Mouse (Mus musculus) megakaryocyte, embryonic 14.5 days (primary cell): ENCODE data around the gene Hrct1.

Experiments
- FLI1 ChIP-seq: IDR thresholded peaks from 2 replicates; pipeline ENCODE4 v1.6.1; 2012; ENCODE audit warnings: low read length, inconsistent platforms, mixed read lengths
- GATA1 ChIP-seq: IDR thresholded peaks from 3 replicates; pipeline ENCODE4 v1.6.1; 2012; ENCODE audit warnings: mixed read lengths, low read length, inconsistent platforms, borderline replicate concordance

GRCm38 (mm10) chr4:43757213-43757612 lies 30.2 kb downstream of the Hrct1 start:
- TF ChIP-seq GATA1 (no peak), FLI1 (no peak)
